Mouse (Mus musculus): Measurements from ENCODE around the gene Mkln1. TPM values are rescaled to one million over a fixed set of nuclear protein-coding genes. Genes with fewer than 3 reads are reported as not detected.

The Mkln1 gene
- polyA plus RNA-seq, 1 experiment from 2014 or later: 154 TPM

- Histone ChIP-seq H3K9me3 (ENCODE audit: control insufficient read depth, low read length) (no peaks in the 10 kb centered on the region), H3K36me3 (ENCODE audit: control insufficient read depth, insufficient read depth, low read length) (no peaks in the 10 kb centered on the region), H3K27ac (replicated peaks; ENCODE audit: low read depth, low read length) (no peak overlapping the region), H3K4me2 (ENCODE audit: low read length) (no peak overlapping the region), H3K27me3 (ENCODE audit: control insufficient read depth, insufficient read depth, low read length) (no peaks in the 10 kb centered on the region), H3K9ac (replicated peaks; ENCODE audit: low read length) (no peak overlapping the region), H3K4me3 (replicated peaks; ENCODE audit: low read depth, low read length) (no peak overlapping the region), H3K4me1 (ENCODE audit: control insufficient read depth, insufficient read depth, low read length) (no peaks in the 10 kb centered on the region)
- DNase-seq: no peak
- ATAC-seq (ENCODE audit: low FRiP score, low TSS enrichment): no peak
- 94% methylated on average over 5 of the region's 5 CpGs for WGBS
These were observed 136.2 kb downstream of the Mkln1 start for GRCm38 (mm10) chr6:31534705-31535104.

- H3K36me3 ChIP-seq (ENCODE audit: control insufficient read depth, insufficient read depth, low read length): no peaks in the 10 kb centered on the region
- H3K27me3 ChIP-seq (ENCODE audit: control insufficient read depth, insufficient read depth, low read length): no peaks in the 10 kb centered on the region
- DNase-seq (no peak), ATAC-seq (ENCODE audit: low FRiP score, low TSS enrichment) (no peak)
- no peaks in the 10 kb centered on the region for H3K9me3 ChIP-seq (ENCODE audit: control insufficient read depth, low read length)
- H3K4me3 ChIP-seq (replicated peaks; ENCODE audit: low read depth, low read length): no peak overlapping the region
- no peaks in the 10 kb centered on the region for H3K4me1 ChIP-seq (ENCODE audit: control insufficient read depth, insufficient read depth, low read length)
- no peak overlapping the region for H3K4me2 ChIP-seq (ENCODE audit: low read length)
- 70% methylated on average over 4 of the region's 4 CpGs for WGBS
- H3K27ac ChIP-seq (replicated peaks; ENCODE audit: low read depth, low read length): no peak overlapping the region
- H3K9ac ChIP-seq (replicated peaks; ENCODE audit: low read length): no peak overlapping the region
These were observed 138.7 kb downstream of the Mkln1 start for GRCm38 (mm10) chr6:31537193-31537592.

- DNase-seq (no peak), ATAC-seq (ENCODE audit: low FRiP score, low TSS enrichment) (no peak)
- WGBS: 96% methylated on average over 1 of the region's 1 CpGs
- Histone ChIP-seq H3K4me3 (replicated peaks; ENCODE audit: low read depth, low read length) (no peak overlapping the region), H3K9me3 (ENCODE audit: control insufficient read depth, low read length) (no peaks in the 10 kb centered on the region), H3K36me3 (ENCODE audit: control insufficient read depth, insufficient read depth, low read length) (no peaks in the 10 kb centered on the region), H3K27me3 (ENCODE audit: control insufficient read depth, insufficient read depth, low read length) (no peaks in the 10 kb centered on the region), H3K4me2 (ENCODE audit: low read length) (no peak overlapping the region), H3K9ac (replicated peaks; ENCODE audit: low read length) (no peak overlapping the region), H3K27ac (replicated peaks; ENCODE audit: low read depth, low read length) (no peak overlapping the region), H3K4me1 (ENCODE audit: control insufficient read depth, insufficient read depth, low read length) (no peaks in the 10 kb centered on the region)
These were observed 139.6 kb downstream of the Mkln1 start for GRCm38 (mm10) chr6:31538112-31538511.

GRCm38 (mm10) chr6:31540018-31540417, 141.5 kb downstream of the Mkln1 start:
- DNase-seq (no peak), ATAC-seq (ENCODE audit: low FRiP score, low TSS enrichment) (no peak)
- Histone ChIP-seq H3K9me3 (ENCODE audit: control insufficient read depth, low read length) (no peaks in the 10 kb centered on the region), H3K36me3 (ENCODE audit: control insufficient read depth, insufficient read depth, low read length) (no peaks in the 10 kb centered on the region), H3K4me1 (ENCODE audit: control insufficient read depth, insufficient read depth, low read length) (no peaks in the 10 kb centered on the region), H3K9ac (replicated peaks; ENCODE audit: low read length) (no peak overlapping the region), H3K27me3 (ENCODE audit: control insufficient read depth, insufficient read depth, low read length) (no peaks in the 10 kb centered on the region), H3K27ac (replicated peaks; ENCODE audit: low read depth, low read length) (no peak overlapping the region), H3K4me2 (ENCODE audit: low read length) (no peak overlapping the region), H3K4me3 (replicated peaks; ENCODE audit: low read depth, low read length) (no peak overlapping the region)
- WGBS: 92% methylated on average over 6 of the region's 6 CpGs

GRCm38 (mm10) chr6:31544318-31544717, 145.8 kb downstream of the Mkln1 start:
- Histone ChIP-seq H3K4me3 (replicated peaks; ENCODE audit: low read depth, low read length) (no peak overlapping the region), H3K4me2 (ENCODE audit: low read length) (no peak overlapping the region), H3K9ac (replicated peaks; ENCODE audit: low read length) (no peak overlapping the region), H3K36me3 (ENCODE audit: control insufficient read depth, insufficient read depth, low read length) (no peaks in the 10 kb centered on the region), H3K27me3 (ENCODE audit: control insufficient read depth, insufficient read depth, low read length) (no peaks in the 10 kb centered on the region), H3K9me3 (ENCODE audit: control insufficient read depth, low read length) (no peaks in the 10 kb centered on the region), H3K4me1 (ENCODE audit: control insufficient read depth, insufficient read depth, low read length) (0 out of 2 replicates have a peak, but pooled peaks cover 3% of the 10 kb centered on the region), H3K27ac (replicated peaks; ENCODE audit: low read depth, low read length) (no peak overlapping the region)
- DNase-seq (no peak), ATAC-seq (ENCODE audit: low FRiP score, low TSS enrichment) (no peak)
- WGBS: 80% methylated on average over 4 of the region's 4 CpGs

GRCm38 (mm10) chr6:31549361-31550051, 151.0 kb downstream of the Mkln1 start:
- peak overlapping the region; percentile 37; the same call in 1 of the 2 replicates for H3K27ac ChIP-seq (replicated peaks; ENCODE audit: low read depth, low read length)
- no peaks in the 10 kb centered on the region for H3K9me3 ChIP-seq (ENCODE audit: control insufficient read depth, low read length)
- H3K4me3 ChIP-seq (replicated peaks; ENCODE audit: low read depth, low read length): no peak overlapping the region
- H3K4me1 ChIP-seq (ENCODE audit: control insufficient read depth, insufficient read depth, low read length): peaks cover 8% of the 10 kb centered on the region; the same call in 1 of the 2 replicates
- H3K4me2 ChIP-seq (ENCODE audit: low read length): no peak overlapping the region
- no peaks in the 10 kb centered on the region for H3K27me3 ChIP-seq (ENCODE audit: control insufficient read depth, insufficient read depth, low read length)
- DNase-seq: peak; percentile 74
- peak; percentile 57; the same call in 1 of the 2 replicates for ATAC-seq (ENCODE audit: low FRiP score, low TSS enrichment)
- no peak overlapping the region for H3K9ac ChIP-seq (replicated peaks; ENCODE audit: low read length)
- WGBS: 42% methylated on average over 5 of the region's 5 CpGs
- H3K36me3 ChIP-seq (ENCODE audit: control insufficient read depth, insufficient read depth, low read length): no peaks in the 10 kb centered on the region

GRCm38 (mm10) chr6:31550876-31551532, 152.5 kb downstream of the Mkln1 start:
- ATAC-seq (ENCODE audit: low FRiP score, low TSS enrichment): no peak
- Histone ChIP-seq H3K4me1 (ENCODE audit: control insufficient read depth, insufficient read depth, low read length) (peaks cover 8% of the 10 kb centered on the region; the same call in 1 of the 2 replicates), H3K36me3 (ENCODE audit: control insufficient read depth, insufficient read depth, low read length) (no peaks in the 10 kb centered on the region), H3K9me3 (ENCODE audit: control insufficient read depth, low read length) (no peaks in the 10 kb centered on the region), H3K9ac (replicated peaks; ENCODE audit: low read length) (no peak overlapping the region), H3K27ac (replicated peaks; ENCODE audit: low read depth, low read length) (no peak overlapping the region), H3K27me3 (ENCODE audit: control insufficient read depth, insufficient read depth, low read length) (no peaks in the 10 kb centered on the region), H3K4me3 (replicated peaks; ENCODE audit: low read depth, low read length) (no peak overlapping the region), H3K4me2 (ENCODE audit: low read length) (no peak overlapping the region)
- no peak for DNase-seq
- WGBS: 84% methylated on average over 22 of the region's 22 CpGs

- Histone ChIP-seq H3K4me3 (replicated peaks; ENCODE audit: low read depth, low read length) (no peak overlapping the region), H3K9ac (replicated peaks; ENCODE audit: low read length) (no peak overlapping the region), H3K4me1 (ENCODE audit: control insufficient read depth, insufficient read depth, low read length) (peaks cover 16% of the 10 kb centered on the region), H3K27ac (replicated peaks; ENCODE audit: low read depth, low read length) (no peak overlapping the region), H3K4me2 (ENCODE audit: low read length) (no peak overlapping the region), H3K9me3 (ENCODE audit: control insufficient read depth, low read length) (no peaks in the 10 kb centered on the region), H3K36me3 (ENCODE audit: control insufficient read depth, insufficient read depth, low read length) (no peaks in the 10 kb centered on the region), H3K27me3 (ENCODE audit: control insufficient read depth, insufficient read depth, low read length) (no peaks in the 10 kb centered on the region)
- no peak for ATAC-seq (ENCODE audit: low FRiP score, low TSS enrichment)
- no peak for DNase-seq
- WGBS: 87% methylated on average over 7 of the region's 7 CpGs
These were observed 158.0 kb downstream of the Mkln1 start for GRCm38 (mm10) chr6:31556460-31557100.

Measured in midbrain, embryonic 14.5 days (tissue).